Mouse (Mus musculus): ENCODE measurements around the gene Gcn1l1.

Gcn1l1 gene

DNA sequence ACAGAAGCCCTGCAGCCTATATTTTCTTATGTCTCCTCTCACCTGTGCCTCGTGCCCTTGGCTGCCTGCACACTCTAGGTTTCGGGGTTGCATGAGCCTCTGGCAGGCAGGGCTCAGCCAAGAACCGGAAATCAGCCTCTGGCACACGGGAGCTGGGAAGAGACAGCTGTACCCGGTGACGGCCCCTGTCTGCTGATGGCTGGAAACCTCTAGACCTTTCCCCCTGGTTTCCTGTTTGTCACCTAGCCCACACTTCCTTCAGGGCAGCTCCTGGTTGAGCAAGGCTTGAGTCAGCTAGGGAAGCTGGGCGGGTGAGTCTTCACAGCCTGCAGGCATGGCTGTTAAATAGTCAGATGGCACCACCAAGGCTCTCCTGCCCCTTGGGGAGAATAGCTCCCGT lies 30.2 kb upstream of the Gcn1l1 start:
- in situ Hi-C loops (cut with MboI, MseI), result no loop called here

DNA sequence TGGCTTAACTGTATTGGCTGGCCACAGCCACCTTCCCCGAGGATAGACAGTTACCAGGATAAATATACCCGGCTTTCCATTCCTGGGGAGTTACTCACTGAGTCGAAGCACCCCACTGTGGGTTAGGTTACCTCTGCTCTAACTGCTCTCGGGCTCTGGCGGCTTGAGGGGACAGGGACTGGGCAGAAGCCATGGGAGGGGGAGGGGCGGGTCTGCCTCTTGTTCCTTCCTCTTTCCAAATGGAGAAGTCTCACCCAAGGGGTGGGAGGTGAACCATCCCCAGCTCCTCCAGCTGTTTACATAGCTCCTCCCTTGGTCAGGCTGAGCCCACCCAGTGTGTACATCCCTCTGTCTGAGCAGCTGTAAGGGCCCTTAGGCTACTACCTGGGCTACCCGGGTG lies 29.4 kb upstream of the Gcn1l1 start:
- in situ Hi-C loops (cut with MboI, MseI), result no loop called here

DNA sequence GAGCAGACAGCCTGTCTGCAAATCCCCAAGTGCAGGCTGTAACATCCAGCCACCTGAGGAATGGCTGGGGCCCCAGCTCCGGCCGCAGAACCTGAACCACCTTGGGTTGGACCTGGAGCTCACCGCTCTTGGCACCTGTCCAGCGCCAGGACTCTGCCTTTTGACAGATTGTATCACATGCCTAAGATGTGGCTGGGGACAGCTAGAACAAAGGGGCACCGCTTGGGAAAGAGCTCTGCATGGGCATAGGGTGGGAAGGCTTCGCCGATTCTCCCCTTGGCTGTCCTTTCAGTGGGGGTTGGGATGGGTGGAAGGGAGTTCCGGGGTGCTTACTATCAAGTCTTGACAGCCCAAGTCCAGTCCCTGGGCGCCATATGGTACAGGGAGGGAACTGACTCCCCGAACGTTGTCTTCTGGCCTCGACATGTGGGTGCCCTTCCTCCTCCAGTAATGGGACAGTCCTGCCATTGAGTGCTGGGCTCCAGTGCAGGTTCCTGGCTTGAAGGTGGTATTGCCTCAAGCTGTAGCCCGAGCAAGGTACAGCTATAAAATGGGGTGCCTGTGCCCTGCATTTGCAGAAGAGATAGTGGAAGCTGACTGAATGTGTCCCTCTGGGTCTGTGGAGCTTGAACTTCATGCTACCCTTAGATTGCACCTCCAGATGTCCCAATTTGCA lies 26.9 kb upstream of the Gcn1l1 start:
- in situ Hi-C loops (cut with MboI, MseI), result no loop called here

DNA sequence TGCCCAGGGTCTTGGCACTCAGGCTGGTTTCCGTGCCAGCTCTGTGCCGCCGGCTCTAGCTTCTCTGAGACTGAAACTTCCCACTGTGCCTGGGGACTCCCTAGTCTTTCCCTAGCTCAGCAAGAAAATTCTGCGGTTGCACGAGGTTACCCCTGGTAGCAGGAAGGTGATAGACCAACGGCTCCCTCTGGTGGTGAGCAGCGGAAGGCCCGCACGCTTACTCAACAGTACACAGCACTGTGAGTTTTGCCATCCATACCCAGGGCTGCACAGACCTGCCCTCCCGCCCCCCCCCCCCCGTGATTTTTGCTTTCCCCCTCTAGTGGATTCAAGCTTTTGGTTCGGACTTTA lies 26.4 kb upstream of the Gcn1l1 start:
- in situ Hi-C loops (cut with MboI, MseI), result no loop called here

DNA sequence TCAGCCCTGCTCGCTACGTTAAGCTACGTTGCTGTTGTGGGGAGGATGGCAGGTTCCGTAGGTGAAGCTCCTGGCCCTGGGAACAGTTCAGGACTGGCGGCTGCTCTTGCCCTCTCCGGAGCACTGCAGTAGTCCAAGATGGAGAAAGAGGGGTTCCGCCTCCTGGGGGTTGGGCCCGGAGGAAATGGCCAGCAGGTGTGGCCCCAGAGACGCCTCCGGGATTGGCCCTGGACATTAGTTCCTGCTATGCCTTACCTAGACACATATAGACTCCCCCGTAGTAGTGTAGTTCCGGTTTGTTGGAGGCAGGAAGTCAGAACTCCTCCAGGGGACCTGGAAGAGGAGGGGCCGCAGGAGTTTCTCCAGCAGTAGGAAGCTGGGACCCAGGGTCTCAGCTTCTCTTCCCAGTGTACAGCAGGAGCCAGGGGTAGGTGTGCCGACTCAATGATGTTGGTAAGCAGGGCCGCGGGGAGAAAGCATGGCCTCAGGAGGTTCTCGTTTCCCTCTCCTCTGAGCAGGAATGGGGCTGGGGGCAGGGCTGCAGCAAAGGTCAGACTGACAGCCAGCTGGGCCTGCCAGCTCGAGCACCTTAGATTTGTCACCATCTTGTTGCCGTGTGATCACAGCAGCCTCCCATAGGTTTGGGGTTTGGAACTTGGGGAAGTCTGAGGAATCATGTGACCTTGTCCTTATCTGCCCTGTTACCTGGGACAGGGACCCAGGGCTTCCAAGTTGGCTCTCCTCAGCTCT lies 22.2 kb upstream of the Gcn1l1 start:
- in situ Hi-C loops (cut with MboI, MseI), result loop anchor here (5.0 kb wide), 1 partner anchor 41 kb away; no protein-coding TSS in a partner anchor

DNA sequence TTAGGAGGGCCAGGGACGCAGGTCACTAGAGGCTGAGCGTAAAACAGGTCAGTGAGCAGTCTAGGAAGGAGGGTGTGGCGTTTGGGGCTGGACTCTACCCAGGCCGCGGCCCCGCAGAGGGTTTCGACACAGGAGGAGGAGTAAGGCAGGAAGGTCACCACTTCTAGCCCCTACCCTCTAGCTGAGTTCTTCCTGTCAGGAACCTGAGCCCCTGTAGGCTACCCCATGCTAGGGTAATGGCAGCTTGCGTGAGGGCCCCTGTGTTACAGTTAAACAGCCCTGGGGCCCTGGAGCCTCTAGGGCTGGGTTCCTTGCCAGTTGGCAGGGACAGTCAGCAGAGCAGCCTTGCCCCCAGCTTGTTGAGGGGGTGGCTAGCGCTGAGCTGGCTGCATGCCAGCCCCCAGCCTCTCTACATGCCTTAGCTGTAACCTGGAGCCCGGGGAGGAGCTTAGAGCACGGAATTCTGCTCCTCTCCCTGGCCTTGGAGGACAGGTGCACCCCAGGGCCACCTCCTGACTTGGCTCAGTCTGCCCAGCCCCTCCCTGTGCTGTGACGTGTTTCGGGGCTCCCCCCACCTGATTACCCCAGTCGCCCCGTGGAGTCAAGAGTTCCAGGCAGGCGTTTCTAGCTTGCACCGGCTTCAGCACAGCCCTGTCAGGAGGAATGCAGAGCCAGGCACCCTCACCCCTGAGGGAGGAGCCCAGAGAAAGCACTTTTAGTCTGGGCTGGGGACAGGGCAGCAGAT lies 21.4 kb upstream of the Gcn1l1 start:
- in situ Hi-C loops (cut with MboI, MseI), result loop anchor here (5.0 kb wide), 1 partner anchor 41 kb away; no protein-coding TSS in a partner anchor

DNA sequence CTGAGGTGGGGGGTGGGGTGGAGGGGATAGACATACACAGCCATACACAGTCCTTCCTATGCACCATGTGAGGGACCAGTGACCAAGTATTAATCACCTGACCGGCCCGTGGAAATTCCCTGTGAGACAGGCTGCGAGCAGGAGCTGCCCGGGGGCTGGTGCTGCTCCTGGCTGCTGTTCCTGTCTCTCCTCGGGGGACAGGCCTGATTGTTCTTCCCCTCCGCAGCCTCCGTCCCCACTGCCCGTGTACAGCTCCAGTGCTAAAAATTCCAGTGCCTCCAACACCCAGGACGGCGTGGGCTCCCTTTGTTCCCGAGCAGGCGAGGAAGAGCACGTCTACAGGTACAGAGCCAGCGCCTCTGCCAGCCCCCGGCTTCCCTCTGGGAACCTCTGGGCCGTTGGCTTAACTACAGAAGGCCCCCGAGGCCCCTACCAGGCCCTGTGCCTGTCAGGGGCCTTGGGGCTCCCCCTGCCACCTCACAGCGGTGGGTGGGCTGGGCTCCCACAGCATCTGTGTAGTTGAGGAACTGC lies 20.3 kb upstream of the Gcn1l1 start:
- in situ Hi-C loops (cut with MboI, MseI), result loop anchor here (5.0 kb wide), 1 partner anchor 42 kb away; no protein-coding TSS in a partner anchor

DNA sequence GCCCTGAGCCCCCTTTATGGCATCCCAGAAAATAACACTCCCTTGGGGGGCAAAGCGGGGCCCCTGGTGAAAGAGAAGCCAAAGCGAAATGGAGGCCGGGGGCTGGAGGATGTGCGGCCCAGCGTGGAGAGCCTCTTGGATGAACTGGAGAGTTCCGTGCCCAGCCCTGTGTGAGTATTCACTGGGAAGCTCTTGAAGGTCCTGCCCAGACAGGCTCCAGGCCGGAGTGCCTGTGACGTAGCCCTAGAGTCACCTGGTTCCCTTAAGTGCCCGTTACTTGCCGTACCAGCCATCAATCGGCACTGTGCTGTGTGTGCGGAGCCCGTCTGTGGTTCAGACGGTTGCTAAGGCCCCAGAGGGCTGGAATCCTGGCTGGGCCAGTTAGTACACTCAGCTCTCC lies 19.4 kb upstream of the Gcn1l1 start:
- in situ Hi-C loops (cut with MboI, MseI), result no loop called here

DNA sequence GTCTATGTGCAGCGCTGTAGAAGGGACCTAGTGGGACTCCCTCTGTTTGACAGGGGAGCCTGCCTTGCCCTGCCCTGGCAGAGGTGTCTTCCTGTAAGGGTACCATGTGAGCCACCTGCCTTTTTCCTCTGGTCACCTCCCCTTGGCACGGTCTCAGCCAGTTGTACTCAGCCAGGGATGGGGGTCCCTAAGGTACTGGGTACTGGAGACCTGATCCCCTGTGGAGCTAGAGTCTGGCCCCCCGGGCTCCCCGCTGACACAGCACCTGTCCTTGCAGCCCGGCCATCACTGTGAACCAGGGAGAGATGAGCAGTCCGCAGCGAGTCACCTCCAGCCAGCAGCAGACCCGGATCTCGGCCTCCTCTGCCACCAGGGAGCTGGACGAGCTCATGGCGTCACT lies 18.5 kb upstream of the Gcn1l1 start:
- in situ Hi-C loops (cut with MboI, MseI), result no loop called here

DNA sequence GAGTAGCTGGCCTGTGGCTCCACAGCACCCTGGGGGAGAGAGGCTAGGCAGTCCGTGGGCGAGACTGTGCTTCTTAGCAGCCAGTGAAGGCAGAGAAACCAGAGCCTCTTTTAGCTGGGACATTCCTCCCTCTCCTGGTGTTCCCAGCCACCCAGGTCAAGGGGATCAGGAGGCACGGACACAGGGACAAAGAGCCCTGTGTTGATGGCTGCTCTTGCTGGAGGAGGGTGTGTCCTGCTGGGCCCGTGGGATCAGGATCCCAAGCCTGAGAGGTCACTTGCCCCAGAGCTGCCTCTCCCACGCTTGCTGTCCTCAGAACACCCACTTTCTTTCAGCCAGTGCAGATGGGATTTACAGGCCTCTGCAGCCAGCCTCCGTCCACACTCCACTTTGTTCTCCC lies 18.0 kb upstream of the Gcn1l1 start:
- in situ Hi-C loops (cut with MboI, MseI), result no loop called here

DNA sequence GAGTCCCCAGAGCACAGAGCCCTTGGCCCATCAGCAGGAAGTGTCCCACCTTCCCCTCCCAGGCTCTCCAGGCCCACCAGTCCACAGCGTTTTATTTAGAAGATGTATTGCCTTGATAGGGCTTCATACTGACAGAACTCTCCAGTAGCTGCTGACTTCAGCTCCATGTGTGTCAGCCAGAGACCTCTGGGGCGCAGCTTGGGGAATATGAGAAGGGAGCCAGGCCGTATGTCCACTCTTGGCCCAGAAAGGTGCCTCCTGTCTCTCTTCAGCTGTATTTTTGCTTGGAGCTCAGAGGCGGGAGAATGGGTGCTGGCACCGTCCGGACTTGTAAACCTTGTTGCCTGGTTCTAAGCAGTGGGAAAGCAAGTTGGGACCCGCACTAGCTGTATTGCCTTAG lies 17.6 kb upstream of the Gcn1l1 start:
- in situ Hi-C loops (cut with MboI, MseI), result no loop called here

DNA sequence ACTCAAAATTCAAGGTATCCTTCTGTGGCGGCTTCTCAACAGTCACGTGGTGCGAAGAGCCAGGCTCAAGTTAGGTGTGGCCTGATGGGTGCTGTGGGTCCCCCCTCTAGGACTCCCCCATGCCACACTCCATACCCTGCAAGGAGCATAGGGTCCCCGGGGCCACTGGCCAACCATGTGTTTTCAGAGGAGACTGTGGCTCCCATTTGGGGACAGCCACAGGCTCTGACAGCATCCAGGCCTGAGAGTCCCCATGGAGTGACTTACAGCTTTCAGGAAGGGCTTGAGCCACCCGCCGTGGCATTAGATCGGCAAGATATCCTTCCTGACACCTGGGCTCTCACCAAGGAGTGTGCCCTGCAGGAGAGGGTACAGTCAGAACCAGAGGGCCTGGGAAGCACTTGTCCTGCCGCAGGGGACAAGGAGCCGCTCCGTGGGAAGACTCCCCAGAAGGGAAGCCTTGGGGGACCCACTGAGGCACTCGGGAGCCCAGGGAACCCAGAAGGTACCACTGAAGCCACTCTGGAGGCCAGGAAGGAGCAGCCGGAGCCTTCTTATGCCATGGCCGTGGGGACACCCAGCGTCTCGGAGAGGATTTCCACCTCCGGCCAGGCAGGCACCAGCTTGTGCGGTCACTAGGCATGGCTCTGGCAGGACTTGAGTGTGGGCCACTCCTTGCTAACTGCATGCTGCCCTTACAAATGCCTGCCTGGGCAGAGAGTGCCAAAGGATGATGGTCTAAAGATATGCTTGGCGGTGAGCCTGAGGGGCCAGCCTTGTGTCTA lies 16.4 kb upstream of the Gcn1l1 start:
- in situ Hi-C loops (cut with MboI, MseI), result no loop called here

DNA sequence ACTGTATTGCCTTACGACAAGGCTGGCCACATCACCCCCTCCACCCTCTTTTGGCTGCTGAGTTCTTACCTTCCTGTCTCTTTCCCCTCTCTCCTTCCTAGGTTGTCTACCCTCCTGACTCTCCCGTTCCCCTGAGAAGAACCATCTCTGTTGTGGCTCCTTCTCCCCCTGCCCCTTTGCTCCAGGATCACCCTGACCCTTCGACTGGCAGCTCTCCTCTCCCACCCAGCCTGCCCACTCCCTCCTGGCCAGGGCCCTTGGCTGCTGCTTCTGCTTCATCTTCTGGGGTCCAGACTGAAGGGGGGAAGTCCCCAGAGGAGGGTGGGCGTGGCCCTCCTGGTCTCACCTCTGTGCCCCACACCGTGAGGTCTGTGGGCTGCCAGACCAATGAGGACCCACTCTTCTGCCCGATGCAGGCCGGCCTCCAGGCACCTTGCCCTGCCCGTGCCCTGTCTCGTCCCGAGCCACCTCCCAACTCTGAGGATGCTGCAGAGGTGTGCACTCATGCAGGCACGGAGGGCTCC lies 14.5 kb upstream of the Gcn1l1 start:
- in situ Hi-C loops (cut with MboI, MseI), result no loop called here

DNA sequence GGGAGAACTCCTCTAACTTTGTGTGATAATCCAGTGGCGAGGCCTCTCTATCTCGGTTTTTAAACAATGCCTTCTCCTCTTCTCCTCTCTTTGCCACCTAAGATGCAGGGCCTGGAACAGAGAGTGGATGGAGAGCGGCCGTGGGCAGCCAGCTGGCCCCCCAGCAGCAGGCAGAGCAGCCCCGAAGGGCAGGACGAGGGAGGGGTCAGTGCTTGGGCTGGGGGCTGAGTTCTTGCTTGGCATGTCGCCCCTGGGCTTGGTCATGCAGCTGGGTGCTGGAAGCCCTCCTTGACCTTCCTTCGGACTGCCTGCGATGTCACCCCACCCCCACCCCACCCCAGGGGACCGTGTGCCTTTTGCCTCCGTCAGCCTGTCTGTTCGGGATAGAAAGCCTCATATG lies 13.7 kb upstream of the Gcn1l1 start:
- in situ Hi-C loops (cut with MboI, MseI), result no loop called here

DNA sequence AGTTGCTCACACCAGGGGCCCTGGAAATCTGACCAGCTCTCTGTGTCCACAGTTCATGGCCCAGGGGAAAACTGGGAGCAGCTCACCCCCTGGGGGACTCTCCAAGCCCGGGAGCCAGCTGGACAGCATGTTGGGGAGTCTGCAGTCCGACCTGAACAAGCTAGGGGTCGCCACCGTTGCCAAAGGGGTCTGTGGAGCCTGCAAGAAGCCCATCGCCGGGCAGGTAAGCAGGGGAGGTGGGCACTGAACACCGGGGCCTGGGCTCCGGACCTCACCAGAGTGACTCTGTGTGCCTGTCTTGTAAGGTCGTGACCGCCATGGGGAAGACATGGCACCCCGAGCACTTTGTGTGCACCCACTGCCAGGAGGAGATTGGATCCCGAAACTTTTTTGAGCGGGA lies 13.3 kb upstream of the Gcn1l1 start:
- in situ Hi-C loops (cut with MboI, MseI), result no loop called here

DNA sequence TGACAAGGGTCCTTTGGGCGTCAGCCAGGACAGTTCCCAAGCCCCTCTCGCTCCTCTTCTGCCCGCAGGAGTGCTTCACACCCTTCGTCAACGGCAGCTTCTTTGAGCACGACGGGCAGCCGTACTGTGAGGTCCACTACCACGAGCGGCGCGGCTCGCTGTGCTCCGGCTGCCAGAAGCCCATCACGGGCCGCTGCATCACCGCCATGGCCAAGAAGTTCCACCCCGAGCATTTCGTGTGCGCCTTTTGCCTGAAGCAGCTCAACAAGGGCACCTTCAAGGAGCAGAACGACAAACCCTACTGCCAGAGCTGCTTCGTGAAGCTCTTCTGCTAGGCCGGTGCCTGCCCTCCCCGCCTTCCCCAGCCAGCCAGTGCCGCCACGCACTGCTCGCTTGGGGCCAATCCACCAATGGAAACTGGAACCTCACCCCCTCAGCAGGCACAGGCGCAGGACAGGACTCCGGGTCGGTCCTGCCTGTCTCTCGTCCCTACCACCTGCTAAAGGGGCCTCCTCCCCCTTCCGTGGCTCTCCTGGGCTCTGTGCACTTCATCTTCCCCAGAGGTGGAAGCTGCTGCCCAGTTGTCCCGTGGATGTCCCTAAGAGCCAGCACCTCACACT lies 11.1 kb upstream of the Gcn1l1 start:
- in situ Hi-C loops (cut with MboI, MseI), result no loop called here

DNA sequence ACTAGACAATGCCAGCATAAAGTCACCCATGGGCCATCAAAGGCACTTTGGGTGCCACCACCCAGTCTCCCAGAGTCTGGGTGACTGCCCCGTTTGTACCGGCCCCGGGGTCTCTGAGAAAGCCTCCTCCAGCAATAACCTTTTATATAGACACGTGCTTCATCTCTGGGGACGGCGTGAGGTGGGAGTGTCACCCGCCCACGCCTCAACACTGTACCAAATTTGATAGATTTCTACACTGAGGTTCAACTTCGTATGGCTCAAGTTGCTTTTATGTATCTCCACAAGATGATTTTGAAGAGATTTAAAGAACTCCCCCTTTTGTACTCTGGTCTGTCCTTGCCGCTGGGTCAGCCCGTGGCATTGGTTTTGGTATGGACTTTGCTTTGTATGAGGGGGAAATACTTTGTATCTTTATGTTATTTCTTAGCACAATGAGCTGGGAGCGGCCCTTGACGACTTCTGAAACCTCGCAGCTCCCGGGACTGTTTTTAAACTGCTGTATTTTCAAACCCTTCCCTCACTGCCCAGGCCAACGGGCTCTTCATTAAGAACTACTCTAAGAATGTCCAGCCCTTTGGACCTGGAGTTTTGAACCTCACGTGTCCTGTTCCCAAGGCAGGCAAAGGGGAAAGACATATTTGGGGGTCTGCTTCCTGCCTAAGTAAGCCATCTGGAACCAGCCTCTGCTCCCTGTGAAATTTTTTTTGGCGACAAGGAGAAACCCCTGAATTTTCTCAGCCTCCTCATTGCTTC lies 10.3 kb upstream of the Gcn1l1 start:
- in situ Hi-C loops (cut with MboI, MseI), result no loop called here

DNA sequence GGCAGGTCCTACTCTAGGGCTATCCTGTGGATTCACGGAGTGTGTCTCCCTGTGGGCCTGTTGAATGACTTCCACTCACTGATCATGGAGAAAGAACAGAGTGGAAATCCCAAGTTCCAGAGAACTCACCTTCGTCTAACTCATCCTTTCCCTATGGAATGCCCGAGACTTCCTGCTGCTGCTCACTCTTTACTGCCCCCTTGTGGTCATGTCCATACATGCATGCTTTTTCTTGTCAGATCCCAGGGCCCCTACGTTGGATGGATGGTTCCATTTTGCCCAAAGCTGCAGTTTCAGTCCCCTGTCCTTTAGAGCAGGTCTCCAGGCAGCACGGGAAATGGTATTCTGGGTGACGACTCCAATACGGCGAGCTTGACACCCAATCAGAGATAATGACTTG lies 8.8 kb upstream of the Gcn1l1 start:
- in situ Hi-C loops (cut with MboI, MseI), result no loop called here

DNA sequence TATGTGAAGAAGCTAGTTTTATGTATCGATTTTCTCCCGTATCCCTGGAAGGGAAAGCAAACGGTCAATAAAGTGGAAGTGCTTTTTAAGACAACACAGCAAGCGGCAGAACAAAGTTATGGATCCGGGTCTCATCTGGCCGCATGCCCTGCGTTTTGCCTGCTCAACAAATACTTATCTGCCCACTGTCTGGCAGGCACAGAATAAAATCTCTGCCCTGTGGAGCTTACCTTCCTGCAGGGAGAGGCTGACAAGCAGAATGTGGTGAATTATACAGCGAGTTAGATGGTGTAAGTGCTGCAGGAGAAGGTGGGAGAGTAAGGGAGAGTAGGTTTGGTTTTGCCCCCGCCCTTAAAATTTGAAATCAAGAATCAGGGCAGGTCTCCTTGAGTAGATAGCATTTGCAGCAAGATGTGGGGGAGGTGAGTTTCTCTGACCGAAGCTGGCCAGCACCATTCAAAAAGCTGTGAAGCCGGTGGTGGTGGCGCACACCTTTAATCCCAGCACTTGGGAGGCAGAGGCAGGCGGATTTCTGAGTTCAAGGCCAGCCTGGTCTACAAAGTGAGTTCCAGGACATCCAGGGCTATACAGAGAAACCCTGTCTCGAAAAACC lies 6.8 kb upstream of the Gcn1l1 start:
- in situ Hi-C loops (cut with MboI, MseI), result no loop called here

Measured in regulatory T cell (primary cell).